Mouse (Mus musculus): ENCODE results near the gene St6galnac5. TPM values are rescaled to one million over a fixed set of nuclear protein-coding genes. Genes with fewer than 3 reads are reported as not detected.

St6galnac5 gene
- total and polyA plus RNA-seq, 2 experiments, result not detected

DNA sequence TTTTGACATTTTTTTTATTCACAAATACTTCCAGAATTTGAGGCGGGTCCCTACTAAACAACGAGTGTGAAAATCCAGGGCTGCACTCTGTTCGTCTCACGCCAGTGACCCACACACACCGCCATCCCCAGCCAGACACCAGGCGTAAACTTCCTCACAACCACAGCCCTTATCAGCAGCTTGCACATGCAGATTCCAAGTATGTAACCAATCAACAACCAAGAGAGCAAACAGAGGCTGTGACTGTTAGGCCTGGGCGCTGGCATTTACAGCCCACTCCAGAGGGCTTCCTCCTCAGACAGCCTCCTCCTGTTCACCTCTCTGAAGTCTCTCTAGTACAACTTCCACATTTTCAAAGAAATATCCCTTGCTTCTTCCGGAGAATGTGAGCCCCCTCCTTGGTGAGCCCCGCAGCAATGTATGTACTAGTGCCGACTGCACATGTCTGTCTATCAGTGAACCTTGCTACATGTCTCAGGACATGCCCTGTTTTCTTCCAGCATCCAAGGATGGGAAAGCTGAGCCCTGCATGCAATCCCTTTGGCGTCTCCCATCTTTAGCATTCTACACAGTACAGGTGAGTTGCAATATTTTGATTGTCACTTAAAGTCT lies 2.5 kb downstream of the St6galnac5 start:
- H3K27ac ChIP-seq (replicated peaks; ENCODE audit: insufficient read depth, low read depth, low read length), result no peak overlapping the region
- H3K79me2 ChIP-seq (ENCODE audit: control insufficient read depth, insufficient read depth, low read length), result no peaks in the 10 kb centered on the region
- peaks cover 7% of the 10 kb centered on the region for H3K27me3 ChIP-seq (ENCODE audit: control insufficient read depth, insufficient read depth, low read length)
- no peak for DNase-seq (ENCODE audit: extremely low read depth, low read depth, low spot score)
- H3K4me1 ChIP-seq (ENCODE audit: control insufficient read depth, insufficient read depth, low read length), result no peaks in the 10 kb centered on the region
- H3K4me3 ChIP-seq (ENCODE audit: insufficient read depth, low read depth, low read length), result no peak overlapping the region
- TF ChIP-seq CTCF (IDR thresholded peaks at IDR 0.05; ENCODE audit: low read depth, low read length) (no peak), POLR2A (IDR thresholded peaks at IDR 0.05; ENCODE audit: extremely low read depth, insufficient read depth, low read length) (no peak)
- no peaks in the 10 kb centered on the region for H3K36me3 ChIP-seq (ENCODE audit: control insufficient read depth, insufficient read depth, low read length)
- WGBS, result 52% methylated on average over 11 of the region's 11 CpGs
- H3K9ac ChIP-seq (ENCODE audit: low read depth, low read length), result no peak overlapping the region

DNA sequence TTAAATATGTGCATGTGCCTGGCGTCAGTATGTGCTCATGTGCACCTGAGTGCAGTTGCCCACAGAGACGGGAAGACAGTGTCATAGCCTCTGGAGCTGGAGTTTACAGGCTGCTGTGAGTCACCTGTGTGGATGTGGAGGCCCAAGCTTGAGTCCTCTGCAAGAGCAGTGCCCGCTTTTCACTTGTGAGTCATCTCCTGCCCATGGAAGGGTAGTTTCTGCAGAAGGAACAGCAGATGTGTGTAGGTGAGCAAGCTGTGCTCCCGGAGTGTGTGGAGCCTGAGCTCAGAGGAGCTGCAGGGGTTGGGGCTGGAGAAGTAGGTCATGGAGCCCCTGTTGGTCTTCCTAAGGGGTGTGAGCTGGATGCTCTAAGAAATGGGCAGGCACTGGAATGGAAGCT lies 10.7 kb downstream of the St6galnac5 start:
- H3K9ac ChIP-seq (ENCODE audit: low read depth, low read length), result no peak overlapping the region
- H3K27ac ChIP-seq (replicated peaks; ENCODE audit: insufficient read depth, low read depth, low read length), result no peak overlapping the region
- H3K79me2 ChIP-seq (ENCODE audit: control insufficient read depth, insufficient read depth, low read length), result no peaks in the 10 kb centered on the region
- no peak for TF ChIP-seq CTCF (IDR thresholded peaks at IDR 0.05; ENCODE audit: low read depth, low read length)
- no peak for TF ChIP-seq POLR2A (IDR thresholded peaks at IDR 0.05; ENCODE audit: extremely low read depth, insufficient read depth, low read length)
- H3K4me1 ChIP-seq (ENCODE audit: control insufficient read depth, insufficient read depth, low read length), result no peaks in the 10 kb centered on the region
- no peaks in the 10 kb centered on the region for H3K27me3 ChIP-seq (ENCODE audit: control insufficient read depth, insufficient read depth, low read length)
- no peak for DNase-seq (ENCODE audit: extremely low read depth, low read depth, low spot score)
- H3K4me3 ChIP-seq (ENCODE audit: insufficient read depth, low read depth, low read length), result no peak overlapping the region
- 86% methylated on average over 4 of the region's 4 CpGs for WGBS
- H3K36me3 ChIP-seq (ENCODE audit: control insufficient read depth, insufficient read depth, low read length), result no peaks in the 10 kb centered on the region

DNA sequence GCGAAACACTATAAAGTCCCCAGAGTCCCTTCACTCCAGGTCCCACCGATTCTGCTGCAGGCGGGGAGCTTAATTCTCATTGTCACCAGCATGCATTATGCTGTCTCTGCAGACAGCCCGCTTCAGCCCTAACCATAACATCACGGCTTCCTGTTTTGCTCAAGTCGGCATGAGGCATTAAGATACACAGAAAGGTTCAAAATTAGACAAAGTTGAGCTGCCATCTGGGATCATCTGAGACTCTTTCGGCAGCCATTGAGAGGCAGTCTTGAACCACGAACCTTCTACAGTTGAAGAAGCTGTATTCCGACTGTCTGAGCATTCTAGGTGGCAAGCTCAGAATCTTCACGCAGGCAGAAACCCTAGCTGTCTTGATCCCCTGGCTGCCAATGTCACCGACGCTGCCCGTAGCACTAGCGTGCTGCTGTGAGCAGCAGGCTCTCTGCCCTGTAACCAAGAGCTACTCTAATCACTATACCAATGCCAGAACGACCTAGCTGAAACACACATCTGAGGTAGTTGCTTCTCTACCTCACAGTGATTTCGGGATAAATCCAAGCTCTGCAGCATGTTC lies 12.2 kb downstream of the St6galnac5 start:
- Histone ChIP-seq H3K9ac (ENCODE audit: low read depth, low read length) (no peak overlapping the region), H3K36me3 (ENCODE audit: control insufficient read depth, insufficient read depth, low read length) (no peaks in the 10 kb centered on the region), H3K27ac (replicated peaks; ENCODE audit: insufficient read depth, low read depth, low read length) (no peak overlapping the region), H3K4me1 (ENCODE audit: control insufficient read depth, insufficient read depth, low read length) (no peaks in the 10 kb centered on the region), H3K79me2 (ENCODE audit: control insufficient read depth, insufficient read depth, low read length) (no peaks in the 10 kb centered on the region), H3K4me3 (ENCODE audit: insufficient read depth, low read depth, low read length) (no peak overlapping the region), H3K27me3 (ENCODE audit: control insufficient read depth, insufficient read depth, low read length) (no peaks in the 10 kb centered on the region)
- WGBS, result 77% methylated on average over 16 of the region's 16 CpGs
- TF ChIP-seq CTCF (IDR thresholded peaks at IDR 0.05; ENCODE audit: low read depth, low read length) (no peak), POLR2A (IDR thresholded peaks at IDR 0.05; ENCODE audit: extremely low read depth, insufficient read depth, low read length) (no peak)
- DNase-seq (ENCODE audit: extremely low read depth, low read depth, low spot score), result no peak

DNA sequence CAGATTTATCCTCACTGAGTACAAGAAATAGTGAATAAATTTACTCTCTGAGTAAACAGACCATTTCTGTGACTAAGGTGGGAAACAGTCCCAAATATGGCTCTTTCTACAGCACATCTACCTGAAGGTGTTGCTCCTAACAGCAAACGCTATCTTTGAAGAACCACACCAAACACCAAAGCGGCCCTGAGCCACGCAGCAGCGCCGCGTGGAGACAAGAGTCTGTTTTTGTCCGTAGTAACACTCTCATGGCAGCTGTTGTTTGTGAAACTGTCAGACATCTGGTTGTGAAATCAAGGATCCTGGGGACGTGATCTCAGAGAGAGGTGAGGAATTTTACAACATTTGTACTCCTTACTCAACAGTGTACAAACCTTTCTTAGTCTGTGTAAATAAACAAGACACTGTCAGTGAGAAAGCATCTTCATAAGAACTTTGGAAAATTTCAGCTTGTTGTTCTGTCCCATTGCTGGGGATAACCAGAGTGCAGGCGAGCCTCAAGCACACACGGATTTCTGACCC lies 20.1 kb downstream of the St6galnac5 start:
- no peaks in the 10 kb centered on the region for H3K27me3 ChIP-seq (ENCODE audit: control insufficient read depth, insufficient read depth, low read length)

DNA sequence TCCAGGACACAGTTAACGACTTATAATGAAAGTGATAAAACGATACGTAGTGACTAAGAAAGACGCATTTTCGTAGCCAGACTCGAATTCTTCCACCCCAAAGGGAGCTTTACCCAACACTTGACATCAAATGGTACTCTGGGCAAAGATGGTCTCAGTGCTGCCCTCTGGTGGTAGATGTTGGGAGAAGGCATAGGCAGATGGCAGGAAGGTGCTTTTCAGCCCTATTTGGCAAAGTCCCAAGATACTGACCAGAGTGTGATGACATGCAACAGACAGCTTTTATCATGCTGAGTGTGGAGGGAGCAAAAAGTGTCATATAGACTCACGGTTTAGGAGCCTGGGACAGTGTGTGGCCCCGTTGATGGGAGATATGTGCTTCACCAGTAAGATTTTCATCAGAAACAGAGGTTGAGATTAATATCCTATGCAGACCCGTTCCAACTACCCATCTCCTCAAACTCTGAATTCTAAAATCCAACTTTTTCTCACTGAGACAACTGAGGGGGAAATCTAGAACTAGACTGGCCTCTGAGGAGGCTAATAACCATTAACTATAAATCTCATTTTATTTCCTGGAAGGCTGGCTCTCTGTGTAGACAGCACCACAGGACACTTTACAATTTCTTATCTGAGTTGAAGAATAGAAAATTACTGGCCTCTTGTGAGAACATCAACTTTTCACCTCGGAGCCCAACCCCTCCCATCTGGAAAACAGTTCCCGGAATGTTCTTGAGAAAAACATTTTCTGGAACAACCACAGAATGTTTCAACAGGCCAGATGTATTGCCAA lies 23.5 kb downstream of the St6galnac5 start:
- Histone ChIP-seq H3K4me1 (ENCODE audit: control insufficient read depth, insufficient read depth, low read length) (no peaks in the 10 kb centered on the region), H3K4me3 (ENCODE audit: insufficient read depth, low read depth, low read length) (no peak overlapping the region), H3K9ac (ENCODE audit: low read depth, low read length) (no peak overlapping the region), H3K27me3 (ENCODE audit: control insufficient read depth, insufficient read depth, low read length) (no peaks in the 10 kb centered on the region), H3K79me2 (ENCODE audit: control insufficient read depth, insufficient read depth, low read length) (no peaks in the 10 kb centered on the region), H3K27ac (replicated peaks; ENCODE audit: insufficient read depth, low read depth, low read length) (no peak overlapping the region), H3K36me3 (ENCODE audit: control insufficient read depth, insufficient read depth, low read length) (no peaks in the 10 kb centered on the region)
- 65% methylated on average over 11 of the region's 11 CpGs for WGBS
- TF ChIP-seq POLR2A (IDR thresholded peaks at IDR 0.05; ENCODE audit: extremely low read depth, insufficient read depth, low read length) (no peak), CTCF (IDR thresholded peaks at IDR 0.05; ENCODE audit: low read depth, low read length) (peak; percentile 54; the same call in 1 of the 2 replicates)
- peak; percentile 8 for DNase-seq (ENCODE audit: extremely low read depth, low read depth, low spot score)

More for the DNA sequence above, 20.1 kb downstream of the St6galnac5 start:
- Histone ChIP-seq H3K4me3 (ENCODE audit: insufficient read depth, low read depth, low read length) (no peak overlapping the region), H3K27ac (replicated peaks; ENCODE audit: insufficient read depth, low read depth, low read length) (no peak overlapping the region), H3K79me2 (ENCODE audit: control insufficient read depth, insufficient read depth, low read length) (no peaks in the 10 kb centered on the region), H3K9ac (ENCODE audit: low read depth, low read length) (no peak overlapping the region), H3K4me1 (ENCODE audit: control insufficient read depth, insufficient read depth, low read length) (no peaks in the 10 kb centered on the region), H3K36me3 (ENCODE audit: control insufficient read depth, insufficient read depth, low read length) (no peaks in the 10 kb centered on the region)
- DNase-seq (ENCODE audit: extremely low read depth, low read depth, low spot score), result no peak
- WGBS, result 72% methylated on average over 10 of the region's 10 CpGs
- TF ChIP-seq CTCF (IDR thresholded peaks at IDR 0.05; ENCODE audit: low read depth, low read length) (no peak), POLR2A (IDR thresholded peaks at IDR 0.05; ENCODE audit: extremely low read depth, insufficient read depth, low read length) (no peak)

Measured in liver, adult 2 months (tissue).